11 mouse cellular contexts compared by ENCODE assay signal in the genomic region with DNA sequence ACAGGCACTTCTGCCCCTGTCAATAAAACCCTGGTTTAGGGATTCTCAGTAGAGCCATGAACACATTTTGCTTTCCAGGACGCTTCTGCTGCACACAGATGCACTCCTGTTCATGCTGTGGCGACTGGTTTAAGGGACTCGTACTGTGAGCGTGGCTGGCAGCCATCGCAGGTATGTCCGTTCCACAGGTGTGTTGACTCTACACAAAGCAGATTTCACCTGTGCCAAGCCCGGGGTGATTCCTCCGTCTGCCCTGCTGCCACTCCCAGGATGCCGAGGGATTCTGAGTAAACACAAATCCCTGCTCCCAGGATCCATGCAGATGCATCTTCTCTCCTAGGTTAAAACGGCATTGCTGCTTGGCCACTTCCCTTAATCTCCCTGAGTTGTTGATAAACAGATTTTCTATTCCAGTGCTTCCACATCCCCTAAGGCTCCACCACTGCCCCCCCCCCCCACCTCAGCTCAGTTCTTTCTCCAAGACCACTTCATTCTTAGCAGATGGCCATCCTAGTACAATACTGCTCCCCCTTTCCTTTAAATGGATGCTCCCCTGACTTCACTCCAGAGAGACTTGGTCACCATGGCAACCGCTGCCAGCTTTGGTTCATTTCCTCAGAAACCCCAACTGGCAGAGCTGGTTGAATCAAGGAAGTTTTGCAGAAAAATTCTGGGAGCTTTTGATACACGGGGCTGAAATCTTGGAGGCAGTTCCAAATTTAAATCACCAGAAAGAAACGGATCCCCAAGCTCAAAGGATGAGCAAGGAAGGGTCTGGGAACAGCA.
A peak's percentile ranks its signal among the peaks of the same experiment; 100 is the strongest.
DNase-seq lines count a peak whose midpoint lies in the region; ATAC-seq and TF ChIP-seq lines count a peak whose summit lies in the region.
"Had no signal": no experiment of that assay in that cellular context is flagged by ENCODE, and none has a peak within 500 bp of the region (broad histone marks: within the 10 kb centered on the region; RNA-seq: fewer than 3 reads in every experiment).

No protein-coding gene starts in this region.

- no peak for TF ChIP-seq CTCF in intestine, postnatal 0 days (IDR thresholded peaks at IDR 0.05; ENCODE audit: low read depth)

- WGBS in embryonic facial prominence, embryonic 11.5 days, result 75% methylated on average over 13 of the region's 13 CpGs
- 75% methylated on average over 13 of the region's 13 CpGs for WGBS in embryonic facial prominence, embryonic 10.5 days
- 59% methylated on average over 13 of the region's 13 CpGs for WGBS in hindbrain, embryonic 16.5 days
- 67% methylated on average over 13 of the region's 13 CpGs for WGBS in intestine, postnatal 0 days

- H3K27ac ChIP-seq in embryonic facial prominence, embryonic 11.5 days (replicated peaks; ENCODE audit: low read depth, low read length), result no peak overlapping the region
- H3K27ac ChIP-seq in embryonic facial prominence, embryonic 10.5 days (replicated peaks), result no peak overlapping the region
- H3K27ac ChIP-seq in hindbrain, embryonic 16.5 days (ENCODE audit: low read depth, low read length), result peak overlapping the region; percentile 79
- no peak overlapping the region for H3K27ac ChIP-seq in intestine, postnatal 0 days (ENCODE audit: low read depth, low read length)
- H3K27ac ChIP-seq: embryonic facial prominence, embryonic 12.5 days had no signal

- DNase-seq in embryonic facial prominence, embryonic 11.5 days (ENCODE audit: low spot score), result peak; percentile 26
- no peak for DNase-seq in embryonic facial prominence, embryonic 10.5 days (ENCODE audit: low spot score)
- DNase-seq in left cerebral cortex, postnatal 4 days, result peak; percentile 79
- peak; percentile 85 for DNase-seq in right cerebral cortex, postnatal 25 days
- DNase-seq in lung, adult 18-20 months, result no peak
- DNase-seq in thymus, postnatal 0 days (ENCODE audit: low spot score), result no peak
- DNase-seq: B cell, adult 2 months; thymus, postnatal 25 days had no signal

- no peaks in the 10 kb centered on the region for H3K4me1 ChIP-seq in embryonic facial prominence, embryonic 11.5 days (ENCODE audit: control insufficient read depth, insufficient read depth, low read length)
- H3K4me1 ChIP-seq in embryonic facial prominence, embryonic 10.5 days, result peaks cover 2% of the 10 kb centered on the region; the same call in 1 of the 2 replicates
- peaks cover 19% of the 10 kb centered on the region for H3K4me1 ChIP-seq in hindbrain, embryonic 16.5 days (ENCODE audit: control insufficient read depth, insufficient read depth, low read depth, low read length)
- H3K4me1 ChIP-seq in intestine, postnatal 0 days (replicated peaks; ENCODE audit: control insufficient read depth, insufficient read depth, low read length), result no peaks in the 10 kb centered on the region
- H3K4me1 ChIP-seq: embryonic facial prominence, embryonic 12.5 days had no signal

- no peaks in the 10 kb centered on the region for H3K9me3 ChIP-seq in embryonic facial prominence, embryonic 11.5 days (replicated peaks; ENCODE audit: control insufficient read depth, low read length)
- H3K9me3 ChIP-seq in embryonic facial prominence, embryonic 10.5 days, result peaks cover 20% of the 10 kb centered on the region; the same call in 1 of the 2 replicates
- peaks cover 4% of the 10 kb centered on the region; the same call in 1 of the 2 replicates for H3K9me3 ChIP-seq in hindbrain, embryonic 16.5 days (ENCODE audit: control insufficient read depth, low read length)
- H3K9me3 ChIP-seq in intestine, postnatal 0 days (ENCODE audit: control insufficient read depth), result no peaks in the 10 kb centered on the region

- no peak overlapping the region for H3K4me3 ChIP-seq in embryonic facial prominence, embryonic 11.5 days (ENCODE audit: low read depth, low read length)
- no peak overlapping the region for H3K4me3 ChIP-seq in embryonic facial prominence, embryonic 10.5 days
- no peak overlapping the region for H3K4me3 ChIP-seq in hindbrain, embryonic 16.5 days (ENCODE audit: low read length)
- H3K4me3 ChIP-seq in intestine, postnatal 0 days (ENCODE audit: low read depth, low read length), result no peak overlapping the region
- H3K4me3 ChIP-seq: embryonic facial prominence, embryonic 12.5 days had no signal

- H3K36me3 ChIP-seq in embryonic facial prominence, embryonic 11.5 days (replicated peaks; ENCODE audit: control insufficient read depth, insufficient read depth, low read depth, low read length), result no peaks in the 10 kb centered on the region
- no peaks in the 10 kb centered on the region for H3K36me3 ChIP-seq in embryonic facial prominence, embryonic 10.5 days (replicated peaks)
- no peaks in the 10 kb centered on the region for H3K36me3 ChIP-seq in hindbrain, embryonic 16.5 days (ENCODE audit: control insufficient read depth, insufficient read depth, low read length)
- H3K36me3 ChIP-seq in intestine, postnatal 0 days (ENCODE audit: control insufficient read depth, insufficient read depth), result no peaks in the 10 kb centered on the region
- H3K36me3 ChIP-seq: embryonic facial prominence, embryonic 12.5 days had no signal

- no peak overlapping the region for H3K9ac ChIP-seq in embryonic facial prominence, embryonic 11.5 days (replicated peaks; ENCODE audit: low read length)
- H3K9ac ChIP-seq in hindbrain, embryonic 16.5 days (ENCODE audit: low read depth, low read length), result peak overlapping the region; percentile 22; the same call in 1 of the 2 replicates
- H3K9ac ChIP-seq in intestine, postnatal 0 days (ENCODE audit: low read depth, low read length), result no peak overlapping the region
- H3K9ac ChIP-seq: embryonic facial prominence, embryonic 12.5 days had no signal

- no peak for ATAC-seq in embryonic facial prominence, embryonic 11.5 days (replicated peaks; ENCODE audit: insufficient number of reproducible peaks, low FRiP score, low TSS enrichment, low read depth)
- ATAC-seq in hindbrain, embryonic 16.5 days, result peak; percentile 88
- ATAC-seq in intestine, postnatal 0 days, result no peak

- intact Hi-C loops in left cerebral cortex, postnatal 4 days (cut with DNase I), result loop anchor here (10.0 kb wide), 1 partner anchor 177 kb away; no protein-coding TSS in a partner anchor

- H3K27me3 ChIP-seq in embryonic facial prominence, embryonic 11.5 days (ENCODE audit: control insufficient read depth, insufficient read depth, low read length), result no peaks in the 10 kb centered on the region
- no peaks in the 10 kb centered on the region for H3K27me3 ChIP-seq in embryonic facial prominence, embryonic 10.5 days (replicated peaks; ENCODE audit: low read depth, poor library complexity, severe bottlenecking)
- no peaks in the 10 kb centered on the region for H3K27me3 ChIP-seq in hindbrain, embryonic 16.5 days (replicated peaks; ENCODE audit: control insufficient read depth, insufficient read depth, low read length)
- H3K27me3 ChIP-seq in intestine, postnatal 0 days (replicated peaks; ENCODE audit: control insufficient read depth, insufficient read depth, low read length), result no peaks in the 10 kb centered on the region
- H3K27me3 ChIP-seq: embryonic facial prominence, embryonic 12.5 days had no signal

- no peak overlapping the region for H3K4me2 ChIP-seq in embryonic facial prominence, embryonic 11.5 days (ENCODE audit: low read depth, low read length)
- peak overlapping the region; percentile 34 for H3K4me2 ChIP-seq in hindbrain, embryonic 16.5 days (ENCODE audit: low read length)
- H3K4me2 ChIP-seq in intestine, postnatal 0 days (replicated peaks; ENCODE audit: low read depth), result no peak overlapping the region
- H3K4me2 ChIP-seq: embryonic facial prominence, embryonic 12.5 days had no signal

Comparison
In these comparisons a context has a peak if more than half of its experiments do, and no peak if none do; other contexts are left out.
1. DNase-seq: peak in embryonic facial prominence, embryonic 11.5 days (single experiment), left cerebral cortex, postnatal 4 days (single experiment) and right cerebral cortex, postnatal 25 days (single experiment); none in embryonic facial prominence, embryonic 10.5 days (single experiment), lung, adult 18-20 months (0 of 2) and thymus, postnatal 0 days (single experiment).